Mouse (Mus musculus) liver, postnatal 0 days (tissue): ENCODE measurements around the gene Casp8.
"Not testable (repeated sequence)": the region's sequence is repeated elsewhere in the genome, so short reads cannot be mapped to it uniquely, and the experiment has no call there.

Source experiments
- CTCF ChIP-seq: sonication (generic); IDR thresholded peaks from 2 replicates; pipeline ENCODE4 v1.5.1; 2016; ENCODE audit warnings: antibody characterized with exemption, low read depth
- EP300 ChIP-seq: IDR thresholded peaks from 2 replicates; pipeline ENCODE4 v1.6.1; 2016; ENCODE audit warnings: antibody characterized with exemption, low read depth, mild to moderate bottlenecking

GRCm38 (mm10) chr1:58879291-58879690 is 84.1 kb downstream of the Casp8 start:
- TF ChIP-seq CTCF, EP300: not testable (repeated sequence)
